Mouse (Mus musculus): ENCODE measurements around the gene Tmed6. TPM values are rescaled to one million over a fixed set of nuclear protein-coding genes. Genes with fewer than 3 reads are reported as not detected.

Tmed6 gene
- 3.9 and 4.2 TPM in 2 replicates for polyA plus RNA-seq (2015; fragmentation: Nextera tagmentation; extraction: Ambion mirVana)

- 46% methylated on average over 17 of the region's 17 CpGs for WGBS (ENCODE audit: insufficient replicate concordance)
These were observed at the start of gene Tmed6 for GRCm38 (mm10) chr8:107065511-107066496. Gene Tmed6, minus strand, starts transcription at chr8:107065644.

GRCm38 (mm10) chr8:107115008-107115320, 49.5 kb upstream of the Tmed6 start:
- Histone ChIP-seq H3K9me3 (replicated peaks; ENCODE audit: control insufficient read depth, low read length) (no peaks in the 10 kb centered on the region), H3K4me2 (ENCODE audit: low read depth, low read length) (0 out of 2 replicates have a peak overlapping the region, but pooled peaks have one; percentile 7), H3K27ac (ENCODE audit: low read length) (no peak overlapping the region), H3K27me3 (ENCODE audit: control insufficient read depth, insufficient read depth, low read depth, low read length) (no peaks in the 10 kb centered on the region), H3K36me3 (ENCODE audit: control insufficient read depth, insufficient read depth) (no peaks in the 10 kb centered on the region), H3K4me3 (ENCODE audit: low read depth, low read length) (no peak overlapping the region), H3K4me1 (ENCODE audit: control insufficient read depth, low read depth, low read length) (no peaks in the 10 kb centered on the region; the same call in 1 of the 2 replicates), H3K9ac (ENCODE audit: low read depth, low read length) (no peak overlapping the region)
- WGBS (ENCODE audit: insufficient replicate concordance): 36% methylated on average over 10 of the region's 10 CpGs
- no peak; the same call in 1 of the 2 replicates for ATAC-seq (ENCODE audit: low read depth)

More at GRCm38 (mm10) chr8:107065511-107066496, at the start of gene Tmed6:
- ATAC-seq (ENCODE audit: low read depth): peak; percentile 83
- H3K4me1 ChIP-seq (ENCODE audit: control insufficient read depth, low read depth, low read length): peaks cover 8% of the 10 kb centered on the region
- H3K4me2 ChIP-seq (ENCODE audit: low read depth, low read length): no peak within 1 kb of the TSS
- H3K9ac ChIP-seq (ENCODE audit: low read depth, low read length): no peak within 1 kb of the TSS
- peaks cover 3% of the 10 kb centered on the region; the same call in 1 of the 2 replicates for H3K36me3 ChIP-seq (ENCODE audit: control insufficient read depth, insufficient read depth)
- H3K9me3 ChIP-seq (replicated peaks; ENCODE audit: control insufficient read depth, low read length): no peaks in the 10 kb centered on the region
- no peak within 1 kb of the TSS for H3K27ac ChIP-seq (ENCODE audit: low read length)
- H3K4me3 ChIP-seq (ENCODE audit: low read depth, low read length): no peak within 1 kb of the TSS
- H3K27me3 ChIP-seq (ENCODE audit: control insufficient read depth, insufficient read depth, low read depth, low read length): no peaks in the 10 kb centered on the region

GRCm38 (mm10) chr8:107114150-107115007, 48.9 kb upstream of the Tmed6 start:
- peak overlapping the region; percentile 7 for H3K4me2 ChIP-seq (ENCODE audit: low read depth, low read length)
- no peaks in the 10 kb centered on the region; the same call in 1 of the 2 replicates for H3K4me1 ChIP-seq (ENCODE audit: control insufficient read depth, low read depth, low read length)
- no peaks in the 10 kb centered on the region for H3K27me3 ChIP-seq (ENCODE audit: control insufficient read depth, insufficient read depth, low read depth, low read length)
- ATAC-seq (ENCODE audit: low read depth): no peak
- H3K4me3 ChIP-seq (ENCODE audit: low read depth, low read length): no peak overlapping the region
- H3K9me3 ChIP-seq (replicated peaks; ENCODE audit: control insufficient read depth, low read length): no peaks in the 10 kb centered on the region
- no peak overlapping the region for H3K27ac ChIP-seq (ENCODE audit: low read length)
- 26% methylated on average over 19 of the region's 19 CpGs for WGBS (ENCODE audit: insufficient replicate concordance)
- H3K36me3 ChIP-seq (ENCODE audit: control insufficient read depth, insufficient read depth): no peaks in the 10 kb centered on the region
- H3K9ac ChIP-seq (ENCODE audit: low read depth, low read length): no peak overlapping the region

GRCm38 (mm10) chr8:107113209-107113608, 47.8 kb upstream of the Tmed6 start:
- no peak overlapping the region for H3K9ac ChIP-seq (ENCODE audit: low read depth, low read length)
- no peak overlapping the region for H3K4me2 ChIP-seq (ENCODE audit: low read depth, low read length)
- 49% methylated on average over 4 of the region's 4 CpGs for WGBS (ENCODE audit: insufficient replicate concordance)
- no peaks in the 10 kb centered on the region for H3K9me3 ChIP-seq (replicated peaks; ENCODE audit: control insufficient read depth, low read length)
- no peak overlapping the region for H3K4me3 ChIP-seq (ENCODE audit: low read depth, low read length)
- H3K4me1 ChIP-seq (ENCODE audit: control insufficient read depth, low read depth, low read length): no peaks in the 10 kb centered on the region
- no peaks in the 10 kb centered on the region for H3K27me3 ChIP-seq (ENCODE audit: control insufficient read depth, insufficient read depth, low read depth, low read length)
- ATAC-seq (ENCODE audit: low read depth): no peak
- no peak overlapping the region for H3K27ac ChIP-seq (ENCODE audit: low read length)
- no peaks in the 10 kb centered on the region for H3K36me3 ChIP-seq (ENCODE audit: control insufficient read depth, insufficient read depth)

- no peak for ATAC-seq (ENCODE audit: low read depth)
- Histone ChIP-seq H3K4me2 (ENCODE audit: low read depth, low read length) (no peak overlapping the region), H3K27me3 (ENCODE audit: control insufficient read depth, insufficient read depth, low read depth, low read length) (no peaks in the 10 kb centered on the region), H3K4me3 (ENCODE audit: low read depth, low read length) (no peak overlapping the region), H3K4me1 (ENCODE audit: control insufficient read depth, low read depth, low read length) (no peaks in the 10 kb centered on the region), H3K9me3 (replicated peaks; ENCODE audit: control insufficient read depth, low read length) (no peaks in the 10 kb centered on the region), H3K36me3 (ENCODE audit: control insufficient read depth, insufficient read depth) (no peaks in the 10 kb centered on the region), H3K27ac (ENCODE audit: low read length) (no peak overlapping the region), H3K9ac (ENCODE audit: low read depth, low read length) (no peak overlapping the region)
- WGBS (ENCODE audit: insufficient replicate concordance): 70% methylated on average over 10 of the region's 11 CpGs
These were observed 46.1 kb upstream of the Tmed6 start for GRCm38 (mm10) chr8:107111340-107112105.

- H3K36me3 ChIP-seq (ENCODE audit: control insufficient read depth, insufficient read depth): no peaks in the 10 kb centered on the region
- no peak overlapping the region for H3K4me2 ChIP-seq (ENCODE audit: low read depth, low read length)
- no peak for ATAC-seq (ENCODE audit: low read depth)
- H3K4me3 ChIP-seq (ENCODE audit: low read depth, low read length): no peak overlapping the region
- H3K4me1 ChIP-seq (ENCODE audit: control insufficient read depth, low read depth, low read length): no peaks in the 10 kb centered on the region
- H3K27me3 ChIP-seq (ENCODE audit: control insufficient read depth, insufficient read depth, low read depth, low read length): no peaks in the 10 kb centered on the region
- WGBS (ENCODE audit: insufficient replicate concordance): 60% methylated on average over 9 of the region's 9 CpGs
- H3K9me3 ChIP-seq (replicated peaks; ENCODE audit: control insufficient read depth, low read length): no peaks in the 10 kb centered on the region
- H3K9ac ChIP-seq (ENCODE audit: low read depth, low read length): no peak overlapping the region
- H3K27ac ChIP-seq (ENCODE audit: low read length): no peak overlapping the region
These were observed 45.3 kb upstream of the Tmed6 start for GRCm38 (mm10) chr8:107110629-107111330.

GRCm38 (mm10) chr8:107109816-107110435, 44.5 kb upstream of the Tmed6 start:
- no peak for ATAC-seq (ENCODE audit: low read depth)
- H3K9me3 ChIP-seq (replicated peaks; ENCODE audit: control insufficient read depth, low read length): no peaks in the 10 kb centered on the region
- H3K27ac ChIP-seq (ENCODE audit: low read length): no peak overlapping the region
- H3K4me1 ChIP-seq (ENCODE audit: control insufficient read depth, low read depth, low read length): no peaks in the 10 kb centered on the region
- H3K4me2 ChIP-seq (ENCODE audit: low read depth, low read length): no peak overlapping the region
- H3K36me3 ChIP-seq (ENCODE audit: control insufficient read depth, insufficient read depth): no peaks in the 10 kb centered on the region
- no peak overlapping the region for H3K4me3 ChIP-seq (ENCODE audit: low read depth, low read length)
- no peak overlapping the region for H3K9ac ChIP-seq (ENCODE audit: low read depth, low read length)
- WGBS (ENCODE audit: insufficient replicate concordance): 58% methylated on average over 5 of the region's 5 CpGs
- no peaks in the 10 kb centered on the region for H3K27me3 ChIP-seq (ENCODE audit: control insufficient read depth, insufficient read depth, low read depth, low read length)
